Mouse (Mus musculus): Measurements from ENCODE around the gene Zfp946.

Gene Zfp946

DNA sequence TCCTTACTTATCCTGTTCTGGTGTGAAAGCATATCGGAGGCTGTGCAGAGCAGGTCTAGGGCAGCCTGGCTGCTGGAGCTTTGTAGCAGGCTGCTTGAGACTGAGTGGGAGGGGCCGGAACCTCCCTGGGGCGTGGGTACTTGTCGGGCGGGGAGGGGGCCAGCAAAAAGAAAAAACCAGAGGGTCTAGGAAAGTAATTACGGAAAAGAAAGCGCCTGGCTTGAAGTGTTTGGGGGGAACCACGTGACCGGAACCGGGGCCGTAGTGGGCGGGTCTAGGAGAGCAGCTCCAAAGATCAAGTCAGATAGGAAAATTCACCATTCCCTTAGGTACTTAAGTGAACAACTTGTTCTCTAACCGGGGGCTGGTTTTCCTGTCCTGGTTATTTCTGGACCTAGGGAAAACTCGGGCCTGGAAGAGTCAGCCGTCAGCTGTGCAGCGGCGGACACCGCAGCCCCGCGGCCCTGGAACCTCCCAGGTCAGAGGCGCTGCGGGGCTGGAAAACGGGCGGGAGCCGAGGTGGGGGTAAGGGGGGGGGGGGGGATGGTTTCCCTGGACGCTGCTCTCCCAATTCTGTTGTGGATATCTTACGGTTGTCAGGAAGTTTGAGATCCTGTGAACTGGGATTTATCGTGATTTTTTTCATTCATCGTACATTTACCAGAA lies at the start of gene Zfp946:
Gene Zfp946, plus strand, starts transcription at position 271 of the 666 bp plus-strand sequence.
- peak; percentile 82 for DNase-seq

DNA sequence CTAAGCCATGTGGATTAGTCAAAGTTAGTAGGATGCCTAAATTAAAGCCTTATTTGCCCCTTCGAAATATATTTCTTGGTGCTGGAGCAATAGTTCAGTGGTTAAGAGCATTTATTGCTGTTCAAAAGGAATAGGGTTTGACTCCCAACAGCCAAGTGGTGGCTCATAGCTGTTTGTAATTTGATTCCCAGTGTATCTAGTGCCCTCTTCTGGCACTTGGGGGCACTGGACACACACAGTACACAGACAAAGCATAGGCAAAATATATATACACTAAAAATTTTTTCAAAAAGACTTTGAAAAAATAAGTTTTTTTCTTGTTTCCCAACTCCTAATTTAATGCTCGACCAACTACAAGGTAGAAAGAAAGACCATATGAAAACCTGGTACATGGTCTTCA lies 13.3 kb upstream of the Zfp946 start:
- DNase-seq, result peak; percentile 19 to 24

DNA sequence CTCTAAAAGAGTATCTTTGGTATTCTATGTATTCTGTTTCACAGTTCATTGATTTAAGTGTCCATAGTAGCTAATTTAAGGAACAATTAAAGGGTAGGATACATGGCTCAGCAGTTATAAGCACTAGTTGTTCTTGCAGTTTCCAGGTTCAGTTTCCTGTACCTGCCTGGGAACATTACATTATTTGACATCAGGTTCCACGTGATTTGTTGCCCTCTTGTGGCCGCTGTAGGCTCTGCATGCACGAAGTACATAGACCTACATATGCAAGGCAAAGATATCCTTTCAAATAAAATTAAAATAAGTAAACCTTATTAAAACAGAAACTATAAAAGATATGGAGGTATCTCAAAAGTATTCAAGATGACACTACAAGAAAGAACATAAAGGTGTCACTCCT lies 6.5 kb upstream of the Zfp946 start:
- peak; percentile 67 to 70 for DNase-seq

DNA sequence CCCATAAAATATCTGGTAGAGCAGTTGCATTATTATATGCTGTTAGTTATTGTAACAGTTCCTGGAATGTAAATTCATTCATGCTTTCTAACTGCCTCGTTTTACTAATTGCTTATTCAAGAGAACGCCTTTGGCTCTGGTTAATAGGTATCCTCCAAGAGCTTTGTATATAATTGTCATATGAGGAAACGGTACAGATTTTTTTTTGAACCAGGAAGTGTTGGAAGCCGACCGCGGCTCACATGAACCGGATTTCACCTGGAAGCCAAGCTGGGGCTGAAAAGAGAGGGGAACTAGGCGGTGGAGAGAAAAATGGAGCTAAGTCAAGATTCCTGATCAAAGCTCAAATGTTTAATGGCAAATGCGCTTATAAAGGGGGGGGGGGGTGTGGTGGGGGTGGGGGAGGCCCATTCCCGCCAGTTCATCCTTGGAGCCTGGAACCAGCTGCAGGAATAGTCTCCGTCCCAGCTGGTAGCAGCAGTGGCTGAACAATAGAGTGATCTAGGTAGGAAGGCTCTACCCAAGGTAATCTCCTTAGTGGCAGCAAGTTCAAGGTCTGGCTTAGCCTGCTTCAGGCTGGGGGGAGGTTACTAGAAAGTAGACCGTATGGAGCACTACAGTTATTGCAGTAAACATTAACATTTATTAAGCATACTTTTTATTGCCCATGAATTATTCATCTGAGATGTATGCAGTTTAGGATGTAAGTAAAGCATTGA lies 773 bp downstream of the Zfp946 start:
- DNase-seq, result peak in 1 of 2 experiments; percentile 24

DNA sequence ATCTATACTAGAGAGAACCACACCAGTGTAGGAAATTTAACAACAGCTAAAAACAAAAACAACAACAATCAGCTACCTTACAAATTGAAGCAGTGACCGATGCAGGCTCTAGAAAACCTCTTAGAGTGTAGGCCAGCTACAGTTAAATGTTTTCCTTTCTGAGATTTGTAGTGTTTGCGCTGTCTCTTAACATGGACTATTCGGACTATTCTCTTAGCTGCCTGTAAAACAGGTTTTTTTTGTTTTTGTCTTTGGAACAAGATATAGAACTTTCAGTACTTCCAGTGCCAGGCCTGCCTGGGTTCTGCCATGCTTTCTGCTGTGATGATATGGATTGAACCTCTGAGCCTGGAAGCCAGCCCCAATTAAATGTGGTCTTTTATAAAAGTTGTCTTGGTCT lies 23.7 kb downstream of the Zfp946 start:
- no peak for DNase-seq

DNA sequence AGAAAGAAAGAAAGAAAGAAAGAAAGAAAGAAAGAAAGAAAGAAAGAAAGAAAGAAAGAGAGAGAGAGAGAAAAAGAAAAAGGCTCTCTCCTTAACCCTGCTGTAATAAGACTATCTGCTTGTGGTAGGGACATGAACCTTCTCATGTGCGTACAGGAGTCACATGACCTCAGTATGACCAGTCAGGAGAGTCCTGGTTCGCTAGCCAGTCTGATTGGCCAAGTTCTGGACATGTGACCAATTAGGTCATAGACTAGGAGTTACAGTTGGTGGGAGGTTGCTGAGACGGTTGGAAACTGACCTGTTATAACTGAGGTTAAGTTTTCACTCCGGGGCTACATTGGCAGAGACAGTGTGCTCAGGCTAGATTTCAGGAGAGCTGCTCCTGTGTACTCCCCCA lies 73.1 kb downstream of the Zfp946 start:
- no peak for DNase-seq

Measured in cerebellum, adult 18-20 months (tissue).